Mouse (Mus musculus) forebrain, embryonic 13.5 days (tissue): Measurements from ENCODE around the gene Fgf23. TPM values are rescaled to one million over a fixed set of nuclear protein-coding genes. Genes with fewer than 3 reads are reported as not detected.

Source experiments
- ATAC-seq: fragments of 200-750 bp; cut with Nextera tagmentation; 2 replicates; pipeline ENCODE4 v1.8.0; 2017
- H3K27ac ChIP-seq: fragments of 300-500 bp; sonication (generic); 2 replicates; pipeline ENCODE4 v1.5.1; 2015; ENCODE audit warnings: inconsistent platforms, mild to moderate bottlenecking, moderate library complexity
- H3K27me3 ChIP-seq: fragments of 300-500 bp; sonication (generic); 2 replicates; pipeline ENCODE4 v1.6.1; 2015; ENCODE audit warnings: mild to moderate bottlenecking, inconsistent platforms
- H3K36me3 ChIP-seq: fragments of 300-500 bp; sonication (generic); 2 replicates; pipeline ENCODE4 v1.6.1; 2015; ENCODE audit warnings: mild to moderate bottlenecking, inconsistent platforms; ENCODE audit not compliant: poor library complexity, severe bottlenecking
- H3K4me1 ChIP-seq: fragments of 300-500 bp; sonication (generic); 2 replicates; pipeline ENCODE4 v1.6.1; 2015; ENCODE audit warnings: inconsistent platforms
- H3K4me2 ChIP-seq: fragments of 300-500 bp; sonication (generic); 2 replicates; pipeline ENCODE4 v1.6.1; 2015; ENCODE audit warnings: inconsistent platforms, mild to moderate bottlenecking, moderate library complexity
- H3K4me3 ChIP-seq: fragments of 300-500 bp; sonication (generic); 2 replicates; pipeline ENCODE4 v1.5.1; 2015; ENCODE audit warnings: mild to moderate bottlenecking, inconsistent platforms
- H3K9ac ChIP-seq: fragments of 300-500 bp; sonication (generic); 2 replicates; pipeline ENCODE4 v1.6.1; 2015; ENCODE audit warnings: mild to moderate bottlenecking, inconsistent platforms
- H3K9me3 ChIP-seq: fragments of 300-500 bp; sonication (generic); replicated peaks from 2 replicates; pipeline ENCODE4 v1.6.1; 2016; ENCODE audit warnings: inconsistent platforms
- WGBS: fragments of 180-500 bp; shearing (Covaris S2); methylation state at CpG from one replicate; pipeline ENCODE4 v1.1.7; 2015; 5-methylcytosine and 5-hydroxymethylcytosine counted together
- polyA plus RNA-seq: library from polyadenylated mRNA; unstranded; fragments of >200 nt; fragmentation: Nextera tagmentation; extraction: Ambion mirVana; gene quantifications from 2 replicates; pipeline ENCODE4 v1.2.1, GENCODE M21; 2015

Fgf23 gene
- polyA plus RNA-seq, 1 experiment from 2014 or later: not detected

GRCm38 (mm10) chr6:127122996-127123395 lies 50.3 kb downstream of the Fgf23 start:
- no peak overlapping the region for H3K4me2 ChIP-seq
- no peaks in the 10 kb centered on the region for H3K27me3 ChIP-seq
- peaks cover 21% of the 10 kb centered on the region for H3K36me3 ChIP-seq
- no peak overlapping the region; the same call in 1 of the 2 replicates for H3K9ac ChIP-seq
- WGBS: 88% methylated on average over 5 of the region's 5 CpGs
- H3K4me3 ChIP-seq: no peak overlapping the region
- no peaks in the 10 kb centered on the region for H3K4me1 ChIP-seq
- ATAC-seq: no peak
- H3K9me3 ChIP-seq: no peaks in the 10 kb centered on the region
- no peak overlapping the region for H3K27ac ChIP-seq

GRCm38 (mm10) chr6:127123506-127123905 lies 50.8 kb downstream of the Fgf23 start:
- Histone ChIP-seq H3K9ac (no peak overlapping the region), H3K36me3 (peaks cover 26% of the 10 kb centered on the region), H3K27me3 (no peaks in the 10 kb centered on the region), H3K4me1 (no peaks in the 10 kb centered on the region), H3K9me3 (no peaks in the 10 kb centered on the region), H3K4me3 (no peak overlapping the region), H3K4me2 (no peak overlapping the region), H3K27ac (no peak overlapping the region)
- 84% methylated on average over 7 of the region's 7 CpGs for WGBS
- ATAC-seq: no peak

DNA sequence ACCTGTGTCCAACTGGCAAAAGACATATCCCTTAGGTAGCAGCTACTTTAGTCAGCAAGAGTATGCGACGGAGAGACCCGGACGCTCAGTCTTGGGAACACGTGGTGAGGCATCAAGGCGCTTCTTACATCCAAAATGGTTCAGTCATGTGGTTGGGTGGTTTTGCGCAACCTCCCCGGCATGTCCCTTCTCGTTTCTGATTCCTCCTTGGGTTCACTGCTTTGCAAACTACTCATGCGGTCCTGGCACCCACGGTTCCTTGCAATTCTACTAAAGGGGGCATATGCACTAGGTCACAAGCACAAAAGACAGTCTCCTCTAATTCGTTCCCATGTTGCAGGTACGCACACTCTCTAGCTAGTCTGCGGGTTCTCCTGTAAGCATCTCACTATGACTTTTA lies 57.0 kb downstream of the Fgf23 start:
- H3K27ac ChIP-seq: no peak overlapping the region
- WGBS: 93% methylated on average over 14 of the region's 14 CpGs
- H3K4me1 ChIP-seq: peaks cover 46% of the 10 kb centered on the region
- H3K36me3 ChIP-seq: peaks cover 67% of the 10 kb centered on the region
- H3K4me2 ChIP-seq: no peak overlapping the region
- H3K27me3 ChIP-seq: no peaks in the 10 kb centered on the region
- H3K4me3 ChIP-seq: no peak overlapping the region
- H3K9me3 ChIP-seq: no peaks in the 10 kb centered on the region
- no peak for ATAC-seq
- H3K9ac ChIP-seq: no peak overlapping the region

DNA sequence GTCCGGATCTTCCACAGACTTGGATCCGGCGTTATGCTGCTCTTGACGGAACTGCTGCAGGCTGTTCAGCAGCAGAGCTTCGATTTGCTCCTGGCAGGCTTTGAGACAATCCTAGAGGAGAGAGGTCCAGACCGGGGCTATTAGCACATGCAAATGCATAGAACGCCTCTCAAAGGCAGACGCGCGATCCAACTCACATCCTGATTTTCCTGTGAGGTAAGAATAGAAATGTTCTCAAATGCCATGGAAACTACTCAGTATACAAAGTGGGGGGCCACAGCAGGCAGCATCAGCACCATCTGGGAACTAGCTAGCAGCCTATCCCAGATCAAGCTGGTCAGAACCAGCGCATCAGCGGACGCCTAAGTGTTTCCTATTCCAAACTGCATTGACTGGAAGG lies 57.7 kb downstream of the Fgf23 start:
- H3K4me2 ChIP-seq: no peak overlapping the region; the same call in 1 of the 2 replicates
- 46% methylated on average over 13 of the region's 13 CpGs for WGBS
- peak; percentile 14; the same call in 1 of the 2 replicates for ATAC-seq
- no peaks in the 10 kb centered on the region for H3K9me3 ChIP-seq
- H3K27ac ChIP-seq: peak overlapping the region; percentile 61
- H3K36me3 ChIP-seq: peaks cover 73% of the 10 kb centered on the region
- H3K4me3 ChIP-seq: no peak overlapping the region
- no peaks in the 10 kb centered on the region for H3K27me3 ChIP-seq
- peaks cover 53% of the 10 kb centered on the region for H3K4me1 ChIP-seq
- no peak overlapping the region for H3K9ac ChIP-seq

Other genes with a start within 250 kb of the Fgf23 start
- 193 and 203 TPM in 2 replicates for gene Ndufa9, start 223.8 kb upstream of the Fgf23 start, polyA plus RNA-seq
- 0.05 TPM in 1 of 2 replicates, not detected in the other for gene Akap3, start 219.8 kb upstream of the Fgf23 start, polyA plus RNA-seq
- 0.08 and 0.15 TPM in 2 replicates for gene Dyrk4, start 151.1 kb upstream of the Fgf23 start, polyA plus RNA-seq
- gene Rad51ap1, start 133.3 kb upstream of the Fgf23 start, polyA plus RNA-seq: 53.5 and 55.4 TPM in 2 replicates
- gene D6Wsu163e, start 132.9 kb upstream of the Fgf23 start, polyA plus RNA-seq: 27.5 and 27.9 TPM in 2 replicates
- not detected in 2 replicates for gene Fgf6, start 57.3 kb upstream of the Fgf23 start, polyA plus RNA-seq
- gene Tigar, start 36.7 kb downstream of the Fgf23 start, polyA plus RNA-seq: 6.6 and 7.0 TPM in 2 replicates
- gene Ccnd2, start 79.3 kb downstream of the Fgf23 start, polyA plus RNA-seq: 1,785 and 2,054 TPM in 2 replicates